Mouse (Mus musculus) left cerebral cortex, adult 2 months (tissue): Measurements from ENCODE around the gene Opcml. TPM values are rescaled to one million over a fixed set of nuclear protein-coding genes. Genes with fewer than 3 reads are reported as not detected.

ENCODE experiments used
- DNase-seq, 2 experiments: peaks; one replicate each; pipeline ENCODE4 v3.0.0; 2021 to 2022; ENCODE audit warnings: low spot score in 2 of 2, mixed read lengths in 1 of 2; ENCODE audit errors: extremely low spot score in 1 of 2
- H3K27ac ChIP-seq: fragments of 200-600 bp; 2 replicates; pipeline ENCODE4 v1.8.1; 2022
- H3K4me3 ChIP-seq: fragments of 200-600 bp; 2 replicates; pipeline ENCODE4 v1.8.1; 2022
- CTCF ChIP-seq: fragments of 200-600 bp; IDR thresholded peaks from 2 replicates; pipeline ENCODE4 v1.8.1; 2022; ENCODE audit warnings: antibody characterized with exemption, mild to moderate bottlenecking, moderate library complexity
- intact Hi-C: fragments of 180-260 bp; cut with DNase I; formaldehyde crosslinking; loops from one replicate; pipeline ENCODE4 v1.15.1; 2025
- total RNA-seq, 2 experiments: library from RNA; stranded (reverse); gene quantifications; 2 replicates each; pipeline ENCODE4 v1.2.3; 2021

Opcml gene
- total RNA-seq, 2 experiments from 2014 or later: 250 to 251 TPM

- H3K4me3 ChIP-seq: no peak overlapping the region
- TF ChIP-seq CTCF: no peak
- DNase-seq: peak in 1 of 2 experiments; percentile 45
- intact Hi-C loops: loop anchor here (5.0 kb wide), 2 partner anchors 264 to 459 kb away; no protein-coding TSS in a partner anchor
- H3K27ac ChIP-seq: peak overlapping the region; percentile 80
Measured at GRCm38 (mm10) chr9:28225824-28226569, 435.4 kb downstream of the Opcml start.

GRCm38 (mm10) chr9:28226570-28226951 lies 436.0 kb downstream of the Opcml start:
- Histone ChIP-seq H3K27ac (peak overlapping the region; percentile 80), H3K4me3 (no peak overlapping the region)
- TF ChIP-seq CTCF: no peak
- peak in 1 of 2 experiments; percentile 61 for DNase-seq
- intact Hi-C loops: loop anchor here (5.0 kb wide), 2 partner anchors 264 to 459 kb away; no protein-coding TSS in a partner anchor

- no peak for TF ChIP-seq CTCF
Measured at GRCm38 (mm10) chr9:28238450-28238849, 447.9 kb downstream of the Opcml start.

GRCm38 (mm10) chr9:28247742-28248503 lies 457.3 kb downstream of the Opcml start:
- intact Hi-C loops: loop anchor here (1.0 to 5.0 kb wide), 3 partner anchors 51 to 838 kb away; partner anchors contain the start of gene Opcml
- peak; percentile 78 for TF ChIP-seq CTCF
- DNase-seq: peak in 1 of 2 experiments; percentile 30
- peak overlapping the region; percentile 59; the same call in 1 of the 2 replicates for H3K27ac ChIP-seq
- H3K4me3 ChIP-seq: no peak overlapping the region

More at GRCm38 (mm10) chr9:28238450-28238849, 447.9 kb downstream of the Opcml start:
- intact Hi-C loops: no loop called here
- peak in 1 of 2 experiments; percentile 3 for DNase-seq
- H3K27ac ChIP-seq: no peak overlapping the region
- H3K4me3 ChIP-seq: no peak overlapping the region

- Histone ChIP-seq H3K27ac (no peak overlapping the region), H3K4me3 (no peak overlapping the region)
- DNase-seq: no peak
- TF ChIP-seq CTCF: no peak
- intact Hi-C loops: no loop called here
Measured at GRCm38 (mm10) chr9:28251341-28251740, 460.8 kb downstream of the Opcml start.

GRCm38 (mm10) chr9:28255128-28255904 lies 464.7 kb downstream of the Opcml start:
- H3K27ac ChIP-seq: no peak overlapping the region
- TF ChIP-seq CTCF: no peak
- intact Hi-C loops: no loop called here
- no peak overlapping the region for H3K4me3 ChIP-seq
- no peak for DNase-seq

- TF ChIP-seq CTCF: no peak
- intact Hi-C loops: loop anchor here (2.0 kb wide), 1 partner anchor 1153 kb away; no protein-coding TSS in a partner anchor
- no peak overlapping the region for H3K4me3 ChIP-seq
- no peak overlapping the region for H3K27ac ChIP-seq
- DNase-seq: no peak
Measured at GRCm38 (mm10) chr9:28255905-28256268, 465.3 kb downstream of the Opcml start.

GRCm38 (mm10) chr9:28261078-28261753 lies 470.6 kb downstream of the Opcml start:
- no peak overlapping the region for H3K27ac ChIP-seq
- intact Hi-C loops: loop anchor here (1.0 to 10.0 kb wide), 7 partner anchors 66 to 1381 kb away; no protein-coding TSS in a partner anchor
- peak; percentile 69 to 79 for DNase-seq
- peak; percentile 86 for TF ChIP-seq CTCF
- H3K4me3 ChIP-seq: no peak overlapping the region

GRCm38 (mm10) chr9:28262021-28262420 lies 471.4 kb downstream of the Opcml start:
- intact Hi-C loops: loop anchor here (5.0 to 10.0 kb wide), 6 partner anchors 65 to 1380 kb away; no protein-coding TSS in a partner anchor
- no peak overlapping the region for H3K4me3 ChIP-seq
- no peak for TF ChIP-seq CTCF
- DNase-seq: no peak
- H3K27ac ChIP-seq: no peak overlapping the region

- no peak for DNase-seq
- Histone ChIP-seq H3K27ac (no peak overlapping the region; the same call in 1 of the 2 replicates), H3K4me3 (no peak overlapping the region)
- no peak for TF ChIP-seq CTCF
- intact Hi-C loops: loop anchor here (5.0 to 10.0 kb wide), 6 partner anchors 64 to 1379 kb away; no protein-coding TSS in a partner anchor
Measured at GRCm38 (mm10) chr9:28262896-28263295, 472.3 kb downstream of the Opcml start.

- peak in 1 of 2 experiments; percentile 41 for DNase-seq
- Histone ChIP-seq H3K27ac (peak overlapping the region; percentile 64), H3K4me3 (no peak overlapping the region)
- no peak for TF ChIP-seq CTCF
- intact Hi-C loops: loop anchor here (5.0 to 10.0 kb wide), 6 partner anchors 63 to 1378 kb away; no protein-coding TSS in a partner anchor
Measured at GRCm38 (mm10) chr9:28264761-28265160, 474.2 kb downstream of the Opcml start.
